Mouse (Mus musculus) testis, adult 2 months (tissue): Measurements from ENCODE around the gene Hoxa6.

Source experiments
- CTCF ChIP-seq: fragments of 200-500 bp; IDR thresholded peaks from 2 replicates; pipeline ENCODE4 v1.5.1; 2012; ENCODE audit warnings: low read depth, mild to moderate bottlenecking, inconsistent platforms, low read length, moderate library complexity; ENCODE audit not compliant: control insufficient read depth, insufficient read depth, insufficient replicate concordance
- POLR2A ChIP-seq: fragments of 200-500 bp; IDR thresholded peaks from 2 replicates; pipeline ENCODE4 v1.6.1; 2012; ENCODE audit warnings: low read depth, mild to moderate bottlenecking, inconsistent platforms, low read length, moderate library complexity; ENCODE audit not compliant: control insufficient read depth

GRCm38 (mm10) chr6:52234428-52235140 lies 26.1 kb upstream of the Hoxa6 start:
- TF ChIP-seq CTCF (no peak), POLR2A (no peak)
